Comparison of ENCODE assay signal across 8 mouse cellular contexts in the genomic region with DNA sequence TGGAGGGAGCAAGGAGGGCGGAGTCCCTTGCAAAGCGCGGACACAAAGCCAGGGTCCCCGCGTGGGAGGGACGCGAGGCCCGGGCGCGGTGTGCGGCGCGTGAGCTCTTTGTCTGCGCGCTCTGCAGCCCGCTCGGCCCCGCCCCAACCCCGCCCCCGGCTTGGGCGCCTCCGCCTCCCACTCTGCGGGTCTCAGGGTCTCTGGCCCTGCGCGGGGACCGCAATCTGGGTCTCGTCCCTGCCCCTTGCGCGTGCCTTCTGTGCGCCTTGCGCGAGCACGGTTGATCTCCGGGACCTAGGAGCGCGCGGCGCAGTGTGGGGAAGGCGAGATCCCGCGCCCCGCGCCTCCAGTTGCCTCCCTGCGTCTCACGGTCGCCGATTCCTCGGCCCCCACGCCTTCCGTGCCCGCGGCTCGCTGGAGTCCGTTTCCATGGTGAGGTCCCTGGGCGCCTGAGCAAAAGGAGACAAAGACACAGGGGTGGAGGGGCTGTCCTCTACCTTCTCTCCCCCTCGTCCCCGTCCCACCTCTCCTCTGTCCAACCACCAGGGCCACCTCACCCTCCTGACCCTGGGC. TPM values are rescaled to one million over a fixed set of nuclear protein-coding genes. Genes with fewer than 3 reads are reported as not detected.
DNase-seq lines count a peak whose midpoint lies in the region; ATAC-seq and TF ChIP-seq lines count a peak whose summit lies in the region.

TSS of gene Prtn3 (plus strand) at position 187 of the 573 bp plus-strand sequence.
TSS of gene Plppr3 (minus strand) at position 345 of the 573 bp plus-strand sequence.

- WGBS in spleen, adult 2 months: 2% methylated on average over 52 of the region's 57 CpGs
- under 1% methylated on average over 55 of the region's 57 CpGs for WGBS in heart, embryonic 16.5 days
- 2% methylated on average over 54 of the region's 57 CpGs for WGBS in liver, embryonic 12.5 days (ENCODE audit: insufficient replicate concordance)

- DNase-seq in adrenal gland, postnatal 14 days: peak; percentile 38
- DNase-seq in adrenal gland, postnatal 10 days: no peak
- DNase-seq in spleen, adult 2 months (ENCODE audit: low read depth in 1 of 2, low spot score in 2 of 2): no peak
- DNase-seq in spleen, postnatal 36 days (ENCODE audit: low spot score in 2 of 2): no peak
- peak; percentile 85 for DNase-seq in retina, embryonic 14.5 days (ENCODE audit: low spot score)
- DNase-seq in adrenal gland, postnatal 25 days: no peak

- peak; percentile 64 for ATAC-seq in heart, embryonic 16.5 days (replicated peaks; ENCODE audit: extremely low read depth, insufficient read depth, low FRiP score)
- 0 out of 2 replicates have a peak, but pooled peaks have one; percentile 5 for ATAC-seq in liver, embryonic 12.5 days

- H3K4me1 ChIP-seq in spleen, adult 2 months (ENCODE audit: control insufficient read depth, insufficient read depth, insufficient read length): peaks cover 22% of the 10 kb centered on the region
- H3K4me1 ChIP-seq in heart, embryonic 16.5 days (ENCODE audit: control insufficient read depth, insufficient read depth, low read length): peaks cover 3% of the 10 kb centered on the region; the same call in 1 of the 2 replicates
- peaks cover 41% of the 10 kb centered on the region for H3K4me1 ChIP-seq in liver, embryonic 12.5 days

- peaks cover 8% of the 10 kb centered on the region for H3K27me3 ChIP-seq in spleen, adult 2 months (ENCODE audit: control insufficient read depth, insufficient read depth, low read length)
- no peaks in the 10 kb centered on the region for H3K27me3 ChIP-seq in heart, embryonic 16.5 days (ENCODE audit: control insufficient read depth, insufficient read depth, low read length)
- H3K27me3 ChIP-seq in liver, embryonic 12.5 days (replicated peaks): peaks cover 48% of the 10 kb centered on the region

- no peak for TF ChIP-seq POLR2A in spleen, adult 2 months (IDR thresholded peaks at IDR 0.05; ENCODE audit: low read depth, low read length)

- H3K4me2 ChIP-seq in heart, embryonic 16.5 days (ENCODE audit: low read depth, low read length): peak within 1 kb of the TSS; percentile 99
- H3K4me2 ChIP-seq in liver, embryonic 12.5 days: peak within 1 kb of the TSS; percentile 81

- peak within 1 kb of the TSS; percentile 50 for H3K4me3 ChIP-seq in spleen, adult 2 months (ENCODE audit: extremely low read depth, insufficient read depth, insufficient read length)
- H3K4me3 ChIP-seq in heart, embryonic 16.5 days (ENCODE audit: low read length): peak within 1 kb of the TSS; percentile 65
- H3K4me3 ChIP-seq in liver, embryonic 12.5 days: peak within 1 kb of the TSS; percentile 56

- H3K9me3 ChIP-seq in heart, embryonic 16.5 days (replicated peaks; ENCODE audit: control insufficient read depth, low read length): no peaks in the 10 kb centered on the region
- no peaks in the 10 kb centered on the region for H3K9me3 ChIP-seq in liver, embryonic 12.5 days (replicated peaks)

- H3K36me3 ChIP-seq in spleen, adult 2 months (ENCODE audit: control insufficient read depth, insufficient read depth, low read length): no peaks in the 10 kb centered on the region
- no peaks in the 10 kb centered on the region for H3K36me3 ChIP-seq in heart, embryonic 16.5 days (ENCODE audit: control insufficient read depth, insufficient read depth)
- H3K36me3 ChIP-seq in liver, embryonic 12.5 days: no peaks in the 10 kb centered on the region

- no peak within 1 kb of the TSS for H3K27ac ChIP-seq in spleen, adult 2 months (ENCODE audit: insufficient read depth, low read length)
- H3K27ac ChIP-seq in heart, embryonic 16.5 days (ENCODE audit: low read length): no peak within 1 kb of the TSS
- 0 out of 2 replicates have a peak within 1 kb of the TSS, but pooled peaks have one; percentile 2 for H3K27ac ChIP-seq in liver, embryonic 12.5 days

- TF ChIP-seq CTCF in spleen, adult 2 months (IDR thresholded peaks at IDR 0.05; ENCODE audit: extremely low read depth, insufficient read depth, insufficient read length, insufficient replicate concordance): no peak

- peak within 1 kb of the TSS; percentile 72 for H3K9ac ChIP-seq in heart, embryonic 16.5 days (ENCODE audit: low read length)
- H3K9ac ChIP-seq in liver, embryonic 12.5 days: peak within 1 kb of the TSS; percentile 58

RNA-seq across cellular contexts. Expression of gene Prtn3, which starts in this region (rescaled TPM):
- 1.0 TPM in 1 of 2 replicates, not detected in the other for total RNA-seq in adrenal gland, postnatal 14 days (2021)
- total RNA-seq in adrenal gland, postnatal 10 days (2021): 1 to 10 TPM; 1.5 to 2.8 TPM
- 25.6 and 39.2 TPM in 2 replicates for polyA plus RNA-seq in spleen, adult 2 months (2012; rRNA removed)
- 1.2 and 1.9 TPM in 2 replicates for polyA plus RNA-seq in heart, embryonic 16.5 days (2015; fragmentation: Nextera tagmentation; extraction: Ambion mirVana)
- polyA plus RNA-seq in liver, embryonic 12.5 days (2016; fragmentation: Nextera tagmentation; extraction: Ambion mirVana): 38.4 and 38.6 TPM in 2 replicates
- not detected in 2 replicates for total RNA-seq in adrenal gland, postnatal 25 days (2021)

RNA-seq across cellular contexts. Expression of gene Plppr3, which starts in this region (rescaled TPM):
- 0.93 and 2.2 TPM in 2 replicates for total RNA-seq in adrenal gland, postnatal 14 days (2021)
- 1 to 10 TPM; 3.4 to 4.3 TPM for total RNA-seq in adrenal gland, postnatal 10 days (2021)
- 3.6 and 4.0 TPM in 2 replicates for polyA plus RNA-seq in spleen, adult 2 months (2012; rRNA removed)
- polyA plus RNA-seq in heart, embryonic 16.5 days (2015; fragmentation: Nextera tagmentation; extraction: Ambion mirVana): 9.1 and 9.8 TPM in 2 replicates
- polyA plus RNA-seq in liver, embryonic 12.5 days (2016; fragmentation: Nextera tagmentation; extraction: Ambion mirVana): 8.2 and 10.0 TPM in 2 replicates
- 0.49 and 1.2 TPM in 2 replicates for total RNA-seq in adrenal gland, postnatal 25 days (2021)

Comparison
In these comparisons a context has a peak if more than half of its experiments do, and no peak if none do; other contexts are left out.
1. DNase-seq: peak in adrenal gland, postnatal 14 days (single experiment) and retina, embryonic 14.5 days (single experiment); none in adrenal gland, postnatal 10 days (single experiment), spleen, adult 2 months (0 of 2), spleen, postnatal 36 days (0 of 2) and adrenal gland, postnatal 25 days (single experiment).
2. Peak in every context shown above with its lines, with median percentiles within 50 percentile points of each other: H3K4me3 ChIP-seq.